11 mouse cellular contexts compared by ENCODE assay signal in the genomic region with DNA sequence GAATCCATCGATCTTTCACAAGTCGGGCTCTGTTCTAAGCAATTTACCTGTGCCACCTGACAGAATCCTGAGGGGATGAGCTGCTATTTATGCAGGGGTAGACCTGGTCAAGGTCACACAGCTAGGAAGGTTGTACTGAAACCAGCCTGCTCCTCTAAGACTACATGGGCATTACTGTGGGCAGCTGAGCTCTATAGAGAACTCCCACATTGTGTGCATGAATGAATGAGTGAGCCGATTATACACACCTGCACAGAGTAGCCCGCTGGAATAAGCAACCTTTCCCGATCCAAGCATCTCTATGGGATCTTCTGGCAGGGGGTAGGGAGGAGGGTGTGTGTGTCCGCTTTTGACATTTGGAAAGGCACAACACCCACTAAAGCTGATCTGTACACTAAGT. TPM values are rescaled to one million over a fixed set of nuclear protein-coding genes. Genes with fewer than 3 reads are reported as not detected.
DNase-seq lines count a peak whose midpoint lies in the region; ATAC-seq and TF ChIP-seq lines count a peak whose summit lies in the region.
"Had no signal": no experiment of that assay in that cellular context is flagged by ENCODE, and none has a peak within 500 bp of the region (broad histone marks: within the 10 kb centered on the region; RNA-seq: fewer than 3 reads in every experiment).

No protein-coding gene starts in this region.

- no peak for TF ChIP-seq EP300 in stomach, postnatal 0 days (optimal IDR thresholded peaks at IDR 0.05)

- WGBS in heart, embryonic 12.5 days: 67% methylated on average over 6 of the region's 6 CpGs
- 66% methylated on average over 6 of the region's 6 CpGs for WGBS in intestine, embryonic 15.5 days
- 65% methylated on average over 6 of the region's 6 CpGs for WGBS in stomach, postnatal 0 days
- 72% methylated on average over 6 of the region's 6 CpGs for WGBS in lung, adult 2 months

- no peak for DNase-seq in heart, adult 9 months (ENCODE audit: low spot score in 2 of 2)
- no peak for DNase-seq in stomach, postnatal 0 days (ENCODE audit: low spot score)
- no peak for DNase-seq in layer of hippocampus, adult 9-11 months
- no peak for DNase-seq in lung, adult 2 months
- DNase-seq: gastrocnemius, postnatal 14 days; liver, embryonic 13.5 days had no signal

- peaks cover 26% of the 10 kb centered on the region for H3K4me1 ChIP-seq in heart, embryonic 12.5 days (replicated peaks)
- H3K4me1 ChIP-seq in megakaryocyte, embryonic 14.5 days: peaks cover 62% of the 10 kb centered on the region
- peaks cover 21% of the 10 kb centered on the region for H3K4me1 ChIP-seq in intestine, embryonic 15.5 days (replicated peaks)
- peaks cover 3% of the 10 kb centered on the region; the same call in 1 of the 2 replicates for H3K4me1 ChIP-seq in stomach, postnatal 0 days (replicated peaks; ENCODE audit: control insufficient read depth, insufficient read depth)
- peaks cover 5% of the 10 kb centered on the region for H3K4me1 ChIP-seq in lung, adult 2 months (ENCODE audit: control insufficient read depth, insufficient read depth, low read length)

- H3K9me3 ChIP-seq in heart, embryonic 12.5 days (replicated peaks): no peaks in the 10 kb centered on the region
- H3K9me3 ChIP-seq in megakaryocyte, embryonic 14.5 days: no peaks in the 10 kb centered on the region
- no peaks in the 10 kb centered on the region for H3K9me3 ChIP-seq in intestine, embryonic 15.5 days
- no peaks in the 10 kb centered on the region for H3K9me3 ChIP-seq in stomach, postnatal 0 days (ENCODE audit: control insufficient read depth, low read length)
- H3K9me3 ChIP-seq: liver, embryonic 13.5 days had no signal

- TF ChIP-seq CTCF in stomach, postnatal 0 days (IDR thresholded peaks at IDR 0.05; ENCODE audit: low read depth): no peak
- TF ChIP-seq CTCF in lung, adult 2 months (IDR thresholded peaks at IDR 0.05; ENCODE audit: insufficient read depth, low read length): no peak

- no peaks in the 10 kb centered on the region for H3K36me3 ChIP-seq in heart, embryonic 12.5 days
- H3K36me3 ChIP-seq in megakaryocyte, embryonic 14.5 days (replicated peaks; ENCODE audit: low read length): no peaks in the 10 kb centered on the region
- H3K36me3 ChIP-seq in intestine, embryonic 15.5 days: no peaks in the 10 kb centered on the region
- no peaks in the 10 kb centered on the region for H3K36me3 ChIP-seq in stomach, postnatal 0 days (ENCODE audit: control insufficient read depth, insufficient read depth, low read length)
- H3K36me3 ChIP-seq: liver, embryonic 13.5 days had no signal

- peak overlapping the region; percentile 74 for H3K27ac ChIP-seq in heart, embryonic 12.5 days (ENCODE audit: poor library complexity, severe bottlenecking)
- H3K27ac ChIP-seq in intestine, embryonic 15.5 days: no peak overlapping the region; the same call in 1 of the 2 replicates
- no peak overlapping the region for H3K27ac ChIP-seq in stomach, postnatal 0 days (replicated peaks)

- TF ChIP-seq POLR2A in lung, adult 2 months (IDR thresholded peaks at IDR 0.05; ENCODE audit: borderline replicate concordance, extremely low read depth, low read depth, low read length): no peak

- no peak for ATAC-seq in heart, embryonic 12.5 days (ENCODE audit: insufficient number of reproducible peaks, low FRiP score)
- ATAC-seq in megakaryocyte, adult 5-6 weeks (ENCODE audit: poor library complexity, severe bottlenecking): no peak
- ATAC-seq in intestine, embryonic 15.5 days: peak; percentile 8; the same call in 1 of the 2 replicates
- peak; percentile 11; the same call in 1 of the 2 replicates for ATAC-seq in stomach, postnatal 0 days (ENCODE audit: low FRiP score, low TSS enrichment)

- H3K27me3 ChIP-seq in heart, embryonic 12.5 days (replicated peaks): no peaks in the 10 kb centered on the region
- no peaks in the 10 kb centered on the region for H3K27me3 ChIP-seq in megakaryocyte, embryonic 14.5 days (replicated peaks)
- no peaks in the 10 kb centered on the region for H3K27me3 ChIP-seq in intestine, embryonic 15.5 days (replicated peaks)
- H3K27me3 ChIP-seq in stomach, postnatal 0 days (ENCODE audit: control insufficient read depth, insufficient read depth, low read length): no peaks in the 10 kb centered on the region
- H3K27me3 ChIP-seq: liver, embryonic 13.5 days had no signal

- H3K4me2 ChIP-seq in heart, embryonic 12.5 days: no peak overlapping the region
- no peak overlapping the region for H3K4me2 ChIP-seq in intestine, embryonic 15.5 days (replicated peaks)
- H3K4me2 ChIP-seq in stomach, postnatal 0 days (replicated peaks; ENCODE audit: low read depth): no peak overlapping the region

- no peak overlapping the region for H3K4me3 ChIP-seq in heart, embryonic 12.5 days
- peak overlapping the region; percentile 89 for H3K4me3 ChIP-seq in megakaryocyte, embryonic 14.5 days (replicated peaks)
- H3K4me3 ChIP-seq in intestine, embryonic 15.5 days (replicated peaks): no peak overlapping the region
- H3K4me3 ChIP-seq in stomach, postnatal 0 days (ENCODE audit: low read depth, low read length): no peak overlapping the region
- H3K4me3 ChIP-seq in lung, adult 2 months (replicated peaks; ENCODE audit: extremely low read depth, low read depth, low read length): no peak overlapping the region
- H3K4me3 ChIP-seq: liver, embryonic 13.5 days had no signal

- H3K9ac ChIP-seq in heart, embryonic 12.5 days: no peak overlapping the region
- H3K9ac ChIP-seq in intestine, embryonic 15.5 days: no peak overlapping the region
- H3K9ac ChIP-seq in stomach, postnatal 0 days (ENCODE audit: low read length): no peak overlapping the region
- H3K9ac ChIP-seq: liver, embryonic 13.5 days had no signal

RNA-seq across cellular contexts. Expression of a gene that starts 31.8 kb away (rescaled TPM):
- not detected in 2 replicates for polyA plus RNA-seq in heart, embryonic 12.5 days (2016; fragmentation: Nextera tagmentation; extraction: Ambion mirVana)
- polyA plus RNA-seq in megakaryocyte, embryonic 14.5 days (2012; ENCODE audit: insufficient read depth, low replicate concordance): not detected in 2 replicates
- not detected in 2 replicates for total RNA-seq in megakaryocyte, adult 5-6 weeks (2015)
- total RNA-seq in megakaryocyte, adult 5-6 weeks (2017): not detected in 2 replicates
- 1.2 TPM in 2 replicates for polyA plus RNA-seq in intestine, embryonic 15.5 days (2015; fragmentation: Nextera tagmentation; extraction: Ambion mirVana)
- polyA plus RNA-seq in stomach, postnatal 0 days (2015; fragmentation: Nextera tagmentation; extraction: Ambion mirVana): 5.9 and 7.6 TPM in 2 replicates
- 0.34 TPM in 1 of 2 replicates, not detected in the other for polyA plus RNA-seq in lung, adult 2 months (2012; rRNA removed)
- total RNA-seq: common myeloid progenitor, adult 5-6 weeks; gastrocnemius, postnatal 14 days had no signal
- polyA plus RNA-seq: liver, embryonic 13.5 days had no signal

RNA-seq across cellular contexts. Expression of a gene that starts 46.3 kb away (rescaled TPM):
- polyA plus RNA-seq in heart, embryonic 12.5 days (2016; fragmentation: Nextera tagmentation; extraction: Ambion mirVana): 4.6 and 5.6 TPM in 2 replicates
- 0.65 TPM in 1 of 2 replicates, not detected in the other for polyA plus RNA-seq in megakaryocyte, embryonic 14.5 days (2012; ENCODE audit: insufficient read depth, low replicate concordance)
- total RNA-seq in megakaryocyte, adult 5-6 weeks (2015): not detected in 2 replicates
- total RNA-seq in megakaryocyte, adult 5-6 weeks (2017): not detected in 2 replicates
- 4.4 and 5.4 TPM in 2 replicates for polyA plus RNA-seq in intestine, embryonic 15.5 days (2015; fragmentation: Nextera tagmentation; extraction: Ambion mirVana)
- polyA plus RNA-seq in stomach, postnatal 0 days (2015; fragmentation: Nextera tagmentation; extraction: Ambion mirVana): 2.4 TPM in 2 replicates
- 0.24 and 0.38 TPM in 2 replicates for polyA plus RNA-seq in lung, adult 2 months (2012; rRNA removed)
- total RNA-seq: common myeloid progenitor, adult 5-6 weeks had no signal

RNA-seq across cellular contexts. Expression of a gene that starts 48.6 kb away (rescaled TPM):
- polyA plus RNA-seq in heart, embryonic 12.5 days (2016; fragmentation: Nextera tagmentation; extraction: Ambion mirVana): 31.4 and 31.9 TPM in 2 replicates
- polyA plus RNA-seq in megakaryocyte, embryonic 14.5 days (2012; ENCODE audit: insufficient read depth, low replicate concordance): 2.3 and 12.6 TPM in 2 replicates
- 28.9 and 29.2 TPM in 2 replicates for total RNA-seq in megakaryocyte, adult 5-6 weeks (2015)
- 21.5 and 21.9 TPM in 2 replicates for total RNA-seq in megakaryocyte, adult 5-6 weeks (2017)
- polyA plus RNA-seq in intestine, embryonic 15.5 days (2015; fragmentation: Nextera tagmentation; extraction: Ambion mirVana): 20.2 and 22.0 TPM in 2 replicates
- 11.3 and 12.2 TPM in 2 replicates for polyA plus RNA-seq in stomach, postnatal 0 days (2015; fragmentation: Nextera tagmentation; extraction: Ambion mirVana)
- 10.6 and 16.0 TPM in 2 replicates for polyA plus RNA-seq in lung, adult 2 months (2012; rRNA removed)

Comparison
In these comparisons a context has a peak if more than half of its experiments do, and no peak if none do; other contexts are left out.
1. ATAC-seq: peak in intestine, embryonic 15.5 days (single experiment) and stomach, postnatal 0 days (single experiment); none in heart, embryonic 12.5 days (single experiment) and megakaryocyte, adult 5-6 weeks (single experiment).